Mouse (Mus musculus) mature B cell (primary cell): ENCODE measurements around the gene Gls2.

Experiments used
- in situ Hi-C: fragments of 300-500 bp; cut with MboI; formaldehyde crosslinking; loops from 2 replicates; pipeline ENCODE4 v1.14.3; 2019

The Gls2 gene

GRCm38 (mm10) chr10:128231697-128232419, 37.6 kb downstream of the Gls2 start, which contains the start of gene Timeless:
Gene Timeless, plus strand, starts transcription at chr10:128232065.
- in situ Hi-C loops: no loop called here

GRCm38 (mm10) chr10:128232420-128232985, 38.2 kb downstream of the Gls2 start:
- in situ Hi-C loops: no loop called here

DNA sequence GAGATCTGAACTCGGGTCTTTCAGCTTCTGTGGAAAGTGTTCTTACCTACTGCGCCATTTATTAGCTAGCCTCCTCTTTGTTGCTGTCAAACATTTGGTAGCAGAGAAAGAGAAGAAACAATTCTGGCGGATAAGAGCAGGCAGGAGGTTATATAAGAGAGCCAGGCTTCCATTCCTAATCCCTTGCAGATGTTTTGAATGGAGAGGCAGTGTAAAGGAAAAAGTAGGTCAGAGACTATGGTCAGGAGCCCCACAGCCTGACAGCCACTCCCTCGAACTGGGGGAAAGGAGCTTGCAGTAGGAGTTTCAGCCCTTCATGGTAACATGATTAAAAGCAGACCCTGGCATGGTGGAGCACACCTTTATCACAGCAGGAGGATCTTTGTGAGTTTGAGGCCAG, 42.1 kb downstream of the Gls2 start:
- in situ Hi-C loops: no loop called here

DNA sequence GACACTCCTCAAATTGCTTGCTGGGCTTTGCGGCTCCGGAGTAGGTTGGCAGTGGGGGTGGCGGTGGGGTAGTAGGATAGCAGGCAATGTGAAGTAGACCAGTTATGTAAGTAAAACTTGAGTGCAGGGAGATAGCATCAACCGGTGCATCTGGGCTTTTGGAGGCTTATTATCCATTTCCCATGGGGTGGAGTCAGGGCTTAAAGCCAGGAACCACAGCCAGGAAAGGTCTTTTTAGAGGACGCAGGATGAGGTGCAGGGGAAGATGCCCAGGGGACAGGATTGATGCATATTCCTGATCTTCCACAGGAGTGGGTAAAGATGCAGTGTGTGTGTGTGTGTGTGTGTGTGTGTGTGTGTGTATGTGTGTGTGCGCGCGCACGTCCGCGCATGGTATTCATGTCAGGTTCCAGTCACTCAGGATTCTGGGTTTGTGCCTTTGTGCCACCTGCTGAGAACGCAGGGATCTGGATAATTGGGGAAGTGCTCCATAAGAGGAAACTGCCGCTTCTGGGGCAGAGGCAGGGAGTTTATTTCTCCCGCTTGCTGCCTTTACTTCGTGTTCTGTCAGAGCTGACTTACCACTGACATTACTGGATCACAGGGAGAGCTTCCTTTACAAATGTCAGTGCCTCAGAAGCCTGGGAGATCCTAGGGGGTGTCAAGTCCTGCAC, 43.7 kb downstream of the Gls2 start:
- in situ Hi-C loops: no loop called here

DNA sequence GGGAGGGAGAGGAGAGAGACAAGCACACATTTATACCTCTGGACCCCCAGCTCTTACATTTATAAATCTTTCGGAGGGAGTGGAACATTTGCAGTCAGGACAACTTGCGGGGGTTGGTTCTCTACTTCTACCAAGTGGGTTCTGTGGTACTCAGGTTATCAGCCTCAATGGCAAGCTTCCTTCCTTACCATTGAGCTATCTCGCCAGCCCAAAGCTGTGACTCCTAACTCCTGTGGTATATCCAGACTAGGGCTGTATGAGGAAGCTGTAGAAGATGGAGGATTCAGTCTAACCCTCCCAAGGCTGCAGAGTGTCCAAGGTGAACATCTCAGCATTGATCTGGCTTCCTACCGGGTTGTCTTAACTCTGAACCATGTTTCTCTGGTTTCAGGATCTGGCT, 44.9 kb downstream of the Gls2 start:
- in situ Hi-C loops: no loop called here

GRCm38 (mm10) chr10:128240131-128240530, 45.9 kb downstream of the Gls2 start:
- in situ Hi-C loops: no loop called here

- in situ Hi-C loops: no loop called here
These were observed 49.0 kb downstream of the Gls2 start for GRCm38 (mm10) chr10:128243252-128243651.

- in situ Hi-C loops: no loop called here
These were observed 49.9 kb downstream of the Gls2 start for GRCm38 (mm10) chr10:128244121-128244520.

- in situ Hi-C loops: no loop called here
These were observed 52.9 kb downstream of the Gls2 start for GRCm38 (mm10) chr10:128247020-128247732.

GRCm38 (mm10) chr10:128250565-128250964, 56.3 kb downstream of the Gls2 start:
- in situ Hi-C loops: no loop called here

GRCm38 (mm10) chr10:128253677-128254255, 59.5 kb downstream of the Gls2 start, which contains the start of gene Apon:
Gene Apon, plus strand, starts transcription at chr10:128254096.
- in situ Hi-C loops: no loop called here

- in situ Hi-C loops: no loop called here
These were observed 61.7 kb downstream of the Gls2 start for GRCm38 (mm10) chr10:128255925-128256324.

DNA sequence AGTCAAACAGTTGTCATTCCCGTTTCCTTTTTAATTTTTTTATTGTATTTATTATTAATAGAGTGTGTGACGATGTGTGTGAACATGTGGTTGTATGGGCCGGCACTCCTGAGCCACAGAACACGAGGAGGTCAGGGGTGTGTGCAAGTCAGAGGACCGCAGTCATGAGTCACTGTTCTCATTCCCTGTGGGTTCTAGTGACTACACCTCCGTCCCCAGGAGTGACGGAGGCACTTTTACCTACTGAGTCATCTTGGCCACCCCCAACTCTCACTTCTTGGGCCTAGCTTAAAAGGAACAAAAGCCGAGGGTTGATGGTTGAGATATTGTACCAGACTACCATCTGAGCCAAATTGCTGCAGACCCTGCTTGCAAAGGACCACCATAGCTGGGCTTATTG, 62.1 kb downstream of the Gls2 start:
- in situ Hi-C loops: no loop called here

DNA sequence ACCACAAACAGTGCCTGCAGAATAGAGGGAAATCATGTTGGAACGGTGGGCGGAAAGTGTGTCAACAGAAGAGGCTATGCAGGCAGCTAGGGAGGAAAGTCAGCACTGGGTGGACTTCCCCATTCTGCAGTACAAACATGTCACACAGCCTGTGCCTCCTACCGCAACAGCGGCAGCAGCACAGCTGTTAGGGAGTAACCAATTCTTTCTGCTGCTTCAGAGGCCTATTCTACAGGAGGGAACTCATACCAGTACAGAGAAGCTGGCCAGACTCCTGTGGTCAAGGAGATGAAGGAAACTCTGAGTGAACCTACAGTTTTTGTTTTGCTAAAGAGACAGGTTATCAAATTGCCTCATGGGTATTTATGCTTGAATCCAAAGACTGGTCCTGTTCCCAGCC, 64.7 kb downstream of the Gls2 start:
- in situ Hi-C loops: no loop called here
